In the genomic region with DNA sequence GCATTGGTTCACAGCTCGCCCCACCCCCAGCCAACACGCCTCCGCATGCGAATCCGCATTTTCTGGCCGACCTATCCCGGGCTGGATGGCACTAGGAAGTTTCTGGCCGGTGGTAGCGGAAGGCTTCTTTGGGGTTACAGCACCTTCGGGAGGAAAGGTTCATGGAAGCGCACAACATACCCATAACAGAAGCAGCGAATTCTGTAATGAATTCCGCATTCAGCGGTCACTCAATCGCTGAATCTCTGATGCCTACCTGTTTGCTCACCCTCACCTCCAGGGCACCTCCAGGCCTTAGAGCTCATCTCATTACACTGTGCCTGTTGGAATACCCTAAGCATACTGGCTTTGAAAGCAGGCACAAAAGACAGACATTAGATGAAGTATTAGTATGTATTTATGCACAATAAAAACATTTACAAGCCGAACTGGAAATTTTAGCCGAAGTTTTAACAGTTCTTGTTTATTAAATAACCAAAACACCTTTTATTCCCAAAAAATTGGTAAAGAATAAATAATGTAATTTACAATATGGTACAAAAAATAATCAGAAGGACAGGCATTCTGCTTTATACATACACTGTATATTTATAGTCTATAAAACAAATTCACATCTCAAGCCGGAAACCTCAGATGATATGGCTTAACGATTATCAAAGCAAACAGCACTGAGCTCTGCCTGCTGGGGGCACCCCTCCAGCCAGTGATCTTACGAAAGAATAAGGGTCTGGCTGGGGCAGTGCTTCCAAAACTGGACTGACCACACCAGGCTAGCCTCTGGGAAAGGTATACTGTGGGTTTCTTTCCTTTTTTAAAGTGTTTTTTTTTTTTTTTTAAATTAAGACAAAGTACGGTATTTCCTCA, we compare ENCODE assay signal across 8 mouse cellular contexts. TPM values are rescaled to one million over a fixed set of nuclear protein-coding genes. Genes with fewer than 3 reads are reported as not detected.
DNase-seq lines count a peak whose midpoint lies in the region; ATAC-seq and TF ChIP-seq lines count a peak whose summit lies in the region.

No protein-coding gene starts in this region.

- peak overlapping the region; percentile 78 for H3K27ac ChIP-seq in kidney, embryonic 15.5 days
- peak overlapping the region; percentile 11; the same call in 1 of the 2 replicates for H3K27ac ChIP-seq in bone marrow macrophage, adult 2 months (ENCODE audit: insufficient read depth, low read depth, low read length)
- no peak overlapping the region for H3K27ac ChIP-seq in hindbrain, embryonic 14.5 days

- 13% methylated on average over 21 of the region's 21 CpGs for WGBS in kidney, embryonic 15.5 days
- 15% methylated on average over 21 of the region's 21 CpGs for WGBS in hindbrain, embryonic 14.5 days

- no peak for DNase-seq in kidney, adult 9 months
- DNase-seq in hindbrain, embryonic 14.5 days (ENCODE audit: low spot score), result no peak
- DNase-seq in gastrocnemius, adult 18-20 months (ENCODE audit: low spot score), result no peak
- DNase-seq in adrenal gland, adult (ENCODE audit: inconsistent age in 2 of 2, low spot score in 1 of 2), result no peak
- no peak for DNase-seq in left cerebral cortex, adult 8-10 months (ENCODE audit: low spot score in 2 of 2)

- H3K27me3 ChIP-seq in kidney, embryonic 15.5 days, result no peaks in the 10 kb centered on the region
- no peaks in the 10 kb centered on the region for H3K27me3 ChIP-seq in hindbrain, embryonic 14.5 days (ENCODE audit: control insufficient read depth, insufficient read depth, low read length)

- H3K4me1 ChIP-seq in kidney, embryonic 15.5 days, result peaks cover 12% of the 10 kb centered on the region
- H3K4me1 ChIP-seq in bone marrow macrophage, adult 2 months (ENCODE audit: control insufficient read depth, insufficient read depth, low read length), result peaks cover 8% of the 10 kb centered on the region
- peaks cover 11% of the 10 kb centered on the region for H3K4me1 ChIP-seq in hindbrain, embryonic 14.5 days (replicated peaks; ENCODE audit: control insufficient read depth, insufficient read depth, low read length)

- no peak for TF ChIP-seq POLR2A in bone marrow macrophage, adult 2 months (IDR thresholded peaks at IDR 0.05; ENCODE audit: borderline replicate concordance, low read depth, low read length)

- H3K4me2 ChIP-seq in kidney, embryonic 15.5 days, result peak overlapping the region; percentile 72
- H3K4me2 ChIP-seq in hindbrain, embryonic 14.5 days (replicated peaks), result peak overlapping the region; percentile 60

- no peak for TF ChIP-seq CTCF in bone marrow macrophage, adult 2 months (IDR thresholded peaks at IDR 0.05; ENCODE audit: low read depth, low read length)

- peak overlapping the region; percentile 42 for H3K9ac ChIP-seq in kidney, embryonic 15.5 days
- 0 out of 2 replicates have a peak overlapping the region, but pooled peaks have one; percentile 24 for H3K9ac ChIP-seq in hindbrain, embryonic 14.5 days

- H3K4me3 ChIP-seq in kidney, embryonic 15.5 days (replicated peaks), result peak overlapping the region; percentile 98
- H3K4me3 ChIP-seq in bone marrow macrophage, adult 2 months (ENCODE audit: insufficient read depth, low read length), result peak overlapping the region; percentile 62
- H3K4me3 ChIP-seq in hindbrain, embryonic 14.5 days (replicated peaks; ENCODE audit: low read length), result peak overlapping the region; percentile 76

- peaks cover 59% of the 10 kb centered on the region for H3K36me3 ChIP-seq in kidney, embryonic 15.5 days
- peaks cover 45% of the 10 kb centered on the region for H3K36me3 ChIP-seq in hindbrain, embryonic 14.5 days (replicated peaks; ENCODE audit: control insufficient read depth, insufficient read depth)

- no peaks in the 10 kb centered on the region for H3K9me3 ChIP-seq in kidney, embryonic 15.5 days (replicated peaks)
- no peaks in the 10 kb centered on the region for H3K9me3 ChIP-seq in hindbrain, embryonic 14.5 days (ENCODE audit: control insufficient read depth, low read length)

- ATAC-seq in kidney, embryonic 15.5 days (replicated peaks; ENCODE audit: low FRiP score), result peak; percentile 46
- peak; percentile 15; the same call in 1 of the 2 replicates for ATAC-seq in hindbrain, embryonic 14.5 days (ENCODE audit: low FRiP score)
- peak; percentile 13 for ATAC-seq in megakaryocyte-erythroid progenitor cell, adult 5-6 weeks (replicated peaks; ENCODE audit: low FRiP score, low TSS enrichment, poor library complexity, severe bottlenecking)

RNA-seq across cellular contexts. Expression of gene Jpt2, which starts 0.6 kb away (rescaled TPM):
- polyA plus RNA-seq in kidney, embryonic 15.5 days (2015; fragmentation: Nextera tagmentation; extraction: Ambion mirVana), result 219 and 228 TPM in 2 replicates
- polyA plus RNA-seq in bone marrow macrophage, adult 2 months (2012; ENCODE audit: insufficient read depth, insufficient read length, missing spikeins), result 35.7 and 42.4 TPM in 2 replicates
- polyA plus RNA-seq in hindbrain, embryonic 14.5 days (2014; fragmentation: Nextera tagmentation; extraction: Ambion mirVana), result 58.2 and 60.6 TPM in 2 replicates
- total RNA-seq in megakaryocyte-erythroid progenitor cell, adult 5-6 weeks (2014; fragmentation: Nextera tagmentation), result 74.2 and 79.1 TPM in 2 replicates
- total RNA-seq in megakaryocyte-erythroid progenitor cell, adult 5-6 weeks (2017), result 77.8 and 78.2 TPM in 2 replicates
- total RNA-seq in gastrocnemius, adult 18-20 months (2021), result 1 to 10 TPM; 3.9 to 5.9 TPM
- 1 to 10 TPM; 5.4 to 7.7 (median 7.0) TPM for total RNA-seq in left cerebral cortex, adult 8-10 months (2022)

RNA-seq across cellular contexts. Expression of gene Mapk8ip3, which starts 24.3 kb away (rescaled TPM):
- polyA plus RNA-seq in kidney, embryonic 15.5 days (2015; fragmentation: Nextera tagmentation; extraction: Ambion mirVana), result 24.3 and 31.1 TPM in 2 replicates
- 56.7 and 64.0 TPM in 2 replicates for polyA plus RNA-seq in bone marrow macrophage, adult 2 months (2012; ENCODE audit: insufficient read depth, insufficient read length, missing spikeins)
- polyA plus RNA-seq in hindbrain, embryonic 14.5 days (2014; fragmentation: Nextera tagmentation; extraction: Ambion mirVana), result 86.0 and 90.1 TPM in 2 replicates
- total RNA-seq in megakaryocyte-erythroid progenitor cell, adult 5-6 weeks (2014; fragmentation: Nextera tagmentation), result 104 and 107 TPM in 2 replicates
- total RNA-seq in megakaryocyte-erythroid progenitor cell, adult 5-6 weeks (2017), result 27.0 and 35.3 TPM in 2 replicates
- 10 to 100 TPM; 13.2 to 14.5 TPM for total RNA-seq in gastrocnemius, adult 18-20 months (2021)
- total RNA-seq in left cerebral cortex, adult 8-10 months (2022), result 100 to 1,000 TPM; 348 to 379 (median 363) TPM

RNA-seq across cellular contexts. Expression of gene Cramp1l, which starts 54.5 kb away (rescaled TPM):
- polyA plus RNA-seq in kidney, embryonic 15.5 days (2015; fragmentation: Nextera tagmentation; extraction: Ambion mirVana), result 6.6 and 8.1 TPM in 2 replicates
- 16.0 and 17.3 TPM in 2 replicates for polyA plus RNA-seq in bone marrow macrophage, adult 2 months (2012; ENCODE audit: insufficient read depth, insufficient read length, missing spikeins)
- polyA plus RNA-seq in hindbrain, embryonic 14.5 days (2014; fragmentation: Nextera tagmentation; extraction: Ambion mirVana), result 8.0 and 8.1 TPM in 2 replicates
- total RNA-seq in megakaryocyte-erythroid progenitor cell, adult 5-6 weeks (2014; fragmentation: Nextera tagmentation), result 31.2 and 38.1 TPM in 2 replicates
- 10.1 and 10.9 TPM in 2 replicates for total RNA-seq in megakaryocyte-erythroid progenitor cell, adult 5-6 weeks (2017)
- 1 to 10 TPM; 6.8 to 7.6 TPM for total RNA-seq in gastrocnemius, adult 18-20 months (2021)
- total RNA-seq in left cerebral cortex, adult 8-10 months (2022), result 10 to 100 TPM; 25.7 to 28.9 (median 26.7) TPM

RNA-seq across cellular contexts. Expression of gene Ift140, which starts 54.8 kb away (rescaled TPM):
- 19.2 and 27.6 TPM in 2 replicates for polyA plus RNA-seq in kidney, embryonic 15.5 days (2015; fragmentation: Nextera tagmentation; extraction: Ambion mirVana)
- 16.8 and 20.4 TPM in 2 replicates for polyA plus RNA-seq in bone marrow macrophage, adult 2 months (2012; ENCODE audit: insufficient read depth, insufficient read length, missing spikeins)
- 15.9 and 20.9 TPM in 2 replicates for polyA plus RNA-seq in hindbrain, embryonic 14.5 days (2014; fragmentation: Nextera tagmentation; extraction: Ambion mirVana)
- total RNA-seq in megakaryocyte-erythroid progenitor cell, adult 5-6 weeks (2014; fragmentation: Nextera tagmentation), result 32.0 and 32.1 TPM in 2 replicates
- total RNA-seq in megakaryocyte-erythroid progenitor cell, adult 5-6 weeks (2017), result 27.6 and 33.9 TPM in 2 replicates
- total RNA-seq in gastrocnemius, adult 18-20 months (2021), result 1 to 10 TPM; 1.9 to 2.1 TPM
- total RNA-seq in left cerebral cortex, adult 8-10 months (2022), result 10 to 100 TPM; 17.4 to 21.5 (median 20.3) TPM

Comparison
In these comparisons a context has a peak if more than half of its experiments do, and no peak if none do; other contexts are left out.
1. RNA of gene Jpt2, which starts 0.6 kb away (total RNA-seq): 74.2 to 79.1 TPM in megakaryocyte-erythroid progenitor cell, adult 5-6 weeks; 5.4 to 7.7 TPM in left cerebral cortex, adult 8-10 months and 3.9 to 5.9 TPM in gastrocnemius, adult 18-20 months; every median in the first group is over 4 times any median in the second.
2. Peak in every context shown above with its lines, with median percentiles within 50 percentile points of each other: ATAC-seq and H3K4me3 ChIP-seq.